Mouse (Mus musculus) limb, embryonic 14.5 days (tissue): Measurements from ENCODE around the gene Nt5c1b. TPM values are rescaled to one million over a fixed set of nuclear protein-coding genes. Genes with fewer than 3 reads are reported as not detected.

Experiments used
- ATAC-seq: fragments of 200-750 bp; cut with Nextera tagmentation; 2 replicates; pipeline ENCODE4 v1.8.0; 2017; ENCODE audit warnings: low read depth, moderate number of reproducible peaks, moderate TSS enrichment; ENCODE audit not compliant: low FRiP score
- DNase-seq: peaks from one replicate; pipeline ENCODE4 v3.0.0-alpha.2; 2015; ENCODE audit warnings: low spot score
- H3K27ac ChIP-seq: fragments of 300-500 bp; sonication (generic); replicated peaks from 2 replicates; pipeline ENCODE4 v1.5.1; 2014; ENCODE audit warnings: low read depth, mild to moderate bottlenecking, low read length, moderate library complexity, mixed read lengths
- H3K27me3 ChIP-seq: fragments of 300-500 bp; sonication (generic); 2 replicates; pipeline ENCODE4 v1.6.1; 2014; ENCODE audit warnings: low read length, mixed read lengths; ENCODE audit not compliant: control insufficient read depth, insufficient read depth
- H3K36me3 ChIP-seq: fragments of 300-500 bp; sonication (generic); 2 replicates; pipeline ENCODE4 v1.6.1; 2014; ENCODE audit warnings: mild to moderate bottlenecking, low read length, moderate library complexity, mixed read lengths; ENCODE audit not compliant: control insufficient read depth, insufficient read depth
- H3K4me1 ChIP-seq: fragments of 300-500 bp; sonication (generic); 2 replicates; pipeline ENCODE4 v1.6.1; 2014; ENCODE audit warnings: antibody characterized with exemption, low read length, mixed read lengths; ENCODE audit not compliant: control insufficient read depth, insufficient read depth
- H3K4me2 ChIP-seq: fragments of 300-500 bp; sonication (generic); replicated peaks from 2 replicates; pipeline ENCODE4 v1.6.1; 2014; ENCODE audit warnings: low read depth, mild to moderate bottlenecking, low read length, moderate library complexity; ENCODE audit not compliant: severe bottlenecking
- H3K4me3 ChIP-seq: fragments of 300-500 bp; sonication (generic); replicated peaks from 2 replicates; pipeline ENCODE4 v1.5.1; 2014; ENCODE audit warnings: low read length
- H3K9ac ChIP-seq: fragments of 300-500 bp; sonication (generic); 2 replicates; pipeline ENCODE4 v1.6.1; 2014; ENCODE audit warnings: mild to moderate bottlenecking, low read depth, low read length, moderate library complexity; ENCODE audit not compliant: severe bottlenecking
- H3K9me3 ChIP-seq: fragments of 300-500 bp; sonication (generic); 2 replicates; pipeline ENCODE4 v1.6.1; 2016; ENCODE audit warnings: low read length; ENCODE audit not compliant: control insufficient read depth
- POLR2A ChIP-seq: fragments of 200-500 bp; IDR thresholded peaks from 2 replicates; pipeline ENCODE4 v1.8.0; 2012; ENCODE audit warnings: inconsistent platforms, mild to moderate bottlenecking, moderate library complexity, borderline replicate concordance; ENCODE audit not compliant: insufficient read depth, insufficient read length; ENCODE audit errors: extremely low read depth
- WGBS: fragments of 180-500 bp; shearing (Covaris S2); extraction: QIAGEN DNeasy Blood & Tissue Kit; methylation state at CpG from one replicate; pipeline ENCODE4 v1.1.7; 2014; 5-methylcytosine and 5-hydroxymethylcytosine counted together
- polyA plus RNA-seq, 2 experiments: library from polyadenylated mRNA; depleted of rRNA in 1 of 2; stranded (reverse) in 1 of 2; unstranded in 1 of 2; fragments of >200 nt; fragmentation: Nextera tagmentation in 1 of 2; extraction: Ambion mirVana in 1 of 2; gene quantifications; 2 replicates each; pipeline versions ENCODE4 v1.2.1 to v1.2.3; 2012 to 2014

Gene Nt5c1b
- polyA plus RNA-seq (2012; rRNA removed) (not detected in 2 replicates), polyA plus RNA-seq (2014; fragmentation: Nextera tagmentation; extraction: Ambion mirVana) (not detected in 2 replicates)

GRCm38 (mm10) chr12:10369673-10370072 is at the start of gene Nt5c1b:
Gene Nt5c1b, plus strand, starts transcription at chr12:10369973.
- ATAC-seq (no peak), DNase-seq (no peak)
- H3K27ac ChIP-seq, result no peak within 1 kb of the TSS
- H3K4me3 ChIP-seq, result no peak within 1 kb of the TSS
- no peak for TF ChIP-seq POLR2A
- H3K9me3 ChIP-seq, result no peaks in the 10 kb centered on the region
- H3K36me3 ChIP-seq, result no peaks in the 10 kb centered on the region
- WGBS, result 84% methylated on average over 3 of the region's 3 CpGs
- H3K9ac ChIP-seq, result no peak within 1 kb of the TSS
- H3K27me3 ChIP-seq, result no peaks in the 10 kb centered on the region
- no peak within 1 kb of the TSS for H3K4me2 ChIP-seq
- H3K4me1 ChIP-seq, result no peaks in the 10 kb centered on the region

DNA sequence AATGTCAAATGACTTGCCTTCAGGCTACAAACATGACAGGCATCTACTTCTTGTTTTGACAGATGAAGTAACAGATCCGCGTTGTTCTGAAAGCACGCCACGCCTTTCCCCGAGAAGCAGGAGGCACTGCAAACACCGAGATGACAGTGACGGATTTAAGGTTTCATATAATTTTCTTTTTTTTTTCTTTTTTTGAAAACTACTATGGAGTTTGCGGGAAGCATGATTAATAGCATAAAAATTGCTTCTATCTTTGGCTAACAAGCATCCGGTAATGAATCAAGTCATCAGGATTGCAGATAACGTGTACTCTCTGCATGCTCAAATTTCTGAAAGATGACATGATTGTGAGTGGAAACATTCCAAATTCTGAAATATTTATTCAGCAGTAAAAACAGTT is 42.1 kb upstream of the Nt5c1b start:
- Histone ChIP-seq H3K36me3 (no peaks in the 10 kb centered on the region), H3K4me2 (no peak overlapping the region), H3K9ac (no peak overlapping the region), H3K4me1 (no peaks in the 10 kb centered on the region), H3K9me3 (no peaks in the 10 kb centered on the region), H3K27ac (no peak overlapping the region), H3K4me3 (no peak overlapping the region), H3K27me3 (no peaks in the 10 kb centered on the region)
- no peak for TF ChIP-seq POLR2A
- WGBS, result 81% methylated on average over 10 of the region's 10 CpGs
- DNase-seq (peak; percentile 5), ATAC-seq (no peak)

DNA sequence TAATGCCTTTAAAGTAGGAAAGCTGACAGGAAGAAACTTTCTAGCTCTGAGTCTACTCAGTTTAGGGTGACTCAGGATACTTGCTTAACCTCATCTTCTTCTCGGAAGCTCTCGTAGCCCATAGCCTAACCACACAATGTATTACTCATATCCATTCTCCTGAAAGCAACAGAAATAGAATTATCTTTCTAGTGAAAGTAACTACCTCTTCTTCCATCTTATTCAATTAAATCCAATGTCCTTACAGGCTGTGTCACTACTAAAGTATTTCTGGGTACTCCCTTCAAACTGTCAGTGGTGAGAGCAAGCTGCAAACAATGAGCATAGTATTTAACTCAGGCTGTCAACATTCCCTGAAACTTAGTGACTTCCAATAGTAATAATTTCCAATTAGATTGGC is 40.3 kb upstream of the Nt5c1b start:
- H3K36me3 ChIP-seq, result no peaks in the 10 kb centered on the region
- DNase-seq, result no peak
- 95% methylated on average over 2 of the region's 2 CpGs for WGBS
- H3K9ac ChIP-seq, result no peak overlapping the region
- no peaks in the 10 kb centered on the region for H3K27me3 ChIP-seq
- no peak overlapping the region for H3K4me3 ChIP-seq
- H3K27ac ChIP-seq, result no peak overlapping the region
- no peaks in the 10 kb centered on the region for H3K4me1 ChIP-seq
- no peaks in the 10 kb centered on the region for H3K9me3 ChIP-seq
- no peak overlapping the region for H3K4me2 ChIP-seq
- no peak for TF ChIP-seq POLR2A
- no peak for ATAC-seq

DNA sequence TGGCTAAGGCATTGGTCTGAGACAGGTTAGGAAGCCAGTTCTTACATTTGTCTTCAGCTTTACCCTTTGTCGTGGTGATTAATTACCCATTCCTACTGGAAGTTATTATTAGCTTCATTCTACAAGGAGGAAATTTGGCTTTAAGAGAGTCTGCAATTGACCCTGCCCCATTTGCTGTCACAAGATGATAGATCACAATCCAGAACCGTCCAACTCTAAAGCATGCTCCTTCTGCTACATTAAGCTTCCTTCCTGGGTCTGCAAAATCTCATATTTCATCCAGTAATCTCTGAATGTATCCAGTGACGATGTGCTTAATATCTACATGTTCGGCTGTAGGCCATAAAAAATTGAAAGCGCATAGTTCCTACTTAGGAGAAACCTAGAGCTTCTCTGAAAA is 29.2 kb upstream of the Nt5c1b start:
- H3K36me3 ChIP-seq, result no peaks in the 10 kb centered on the region
- no peak overlapping the region for H3K9ac ChIP-seq
- DNase-seq (no peak), ATAC-seq (no peak)
- no peaks in the 10 kb centered on the region for H3K4me1 ChIP-seq
- no peak overlapping the region for H3K4me3 ChIP-seq
- H3K4me2 ChIP-seq, result no peak overlapping the region
- H3K9me3 ChIP-seq, result no peaks in the 10 kb centered on the region
- WGBS, result 60% methylated on average over 5 of the region's 5 CpGs
- no peak overlapping the region for H3K27ac ChIP-seq
- H3K27me3 ChIP-seq, result no peaks in the 10 kb centered on the region
- no peak for TF ChIP-seq POLR2A

DNA sequence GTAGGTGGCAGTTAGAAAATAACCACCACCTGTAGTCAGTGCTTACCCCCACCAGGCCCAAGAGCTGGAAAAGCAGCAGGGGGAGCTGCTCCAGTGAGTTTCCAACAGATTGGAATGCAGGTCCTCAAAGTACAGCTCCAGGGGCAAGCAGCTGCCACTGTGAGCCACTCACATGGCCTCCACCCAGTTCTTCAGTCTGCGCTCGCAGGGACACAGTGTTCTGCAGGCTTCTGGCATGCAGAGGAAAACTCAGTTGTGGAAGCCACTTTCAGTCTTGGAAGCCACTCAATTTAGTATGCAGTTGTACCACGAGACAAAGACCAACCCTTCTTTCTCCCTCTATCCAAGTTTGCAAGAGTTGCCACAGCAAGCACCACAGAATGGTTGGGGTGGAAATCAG is 19.1 kb upstream of the Nt5c1b start:
- no peaks in the 10 kb centered on the region for H3K36me3 ChIP-seq
- no peaks in the 10 kb centered on the region for H3K27me3 ChIP-seq
- no peaks in the 10 kb centered on the region for H3K9me3 ChIP-seq
- H3K4me3 ChIP-seq, result no peak overlapping the region
- 64% methylated on average over 3 of the region's 3 CpGs for WGBS
- no peaks in the 10 kb centered on the region for H3K4me1 ChIP-seq
- H3K9ac ChIP-seq, result no peak overlapping the region
- TF ChIP-seq POLR2A, result no peak
- H3K4me2 ChIP-seq, result no peak overlapping the region
- ATAC-seq, result no peak
- no peak overlapping the region for H3K27ac ChIP-seq
- no peak for DNase-seq

DNA sequence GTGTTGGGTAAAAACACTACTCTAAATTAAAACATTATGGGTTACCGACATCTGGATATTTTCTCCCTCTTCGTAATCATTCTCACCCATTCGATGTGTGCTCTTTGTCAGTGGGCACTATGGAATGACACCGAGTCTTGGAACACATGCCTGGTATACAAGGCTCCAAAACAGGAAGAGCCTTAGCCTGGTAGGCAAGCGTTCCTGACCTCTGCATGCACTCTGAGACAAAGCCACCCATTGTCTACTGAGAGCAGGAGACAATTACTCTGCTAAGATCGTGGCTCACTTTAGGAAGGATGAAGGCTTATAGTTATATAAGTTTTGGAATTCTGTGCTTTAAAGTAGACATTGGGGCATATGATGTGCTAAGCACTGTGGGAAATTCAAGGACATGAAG is 12.0 kb upstream of the Nt5c1b start:
- Histone ChIP-seq H3K9me3 (no peaks in the 10 kb centered on the region), H3K4me3 (no peak overlapping the region), H3K36me3 (no peaks in the 10 kb centered on the region), H3K27ac (no peak overlapping the region), H3K4me2 (no peak overlapping the region), H3K9ac (no peak overlapping the region), H3K27me3 (no peaks in the 10 kb centered on the region), H3K4me1 (no peaks in the 10 kb centered on the region)
- no peak for ATAC-seq
- DNase-seq, result no peak
- 48% methylated on average over 6 of the region's 6 CpGs for WGBS
- no peak for TF ChIP-seq POLR2A
